Mouse (Mus musculus) cortical plate, adult 2 months (tissue): ENCODE results near the gene Nebl.

Experiments used
- CTCF ChIP-seq: fragments of 200-500 bp; IDR thresholded peaks from 2 replicates; pipeline ENCODE4 v1.5.1; 2011; ENCODE audit warnings: mild to moderate bottlenecking, control low read depth, low read length; ENCODE audit not compliant: insufficient read depth; ENCODE audit errors: extremely low read depth
- POLR2A ChIP-seq: fragments of 200-500 bp; IDR thresholded peaks from 2 replicates; pipeline ENCODE4 v1.6.1; 2011; ENCODE audit warnings: mild to moderate bottlenecking, low read length, control low read depth; ENCODE audit not compliant: insufficient read depth; ENCODE audit errors: extremely low read depth

- TF ChIP-seq CTCF (no peak), POLR2A (no peak)
Measured at GRCm38 (mm10) chr2:17640861-17641260, 90.4 kb downstream of the Nebl start.
